Mouse (Mus musculus): Measurements from ENCODE around the gene Dpp6. TPM values are rescaled to one million over a fixed set of nuclear protein-coding genes. Genes with fewer than 3 reads are reported as not detected.

Dpp6 gene
- total RNA-seq, 2 experiments from 2014 or later = 203 to 213 TPM

DNA sequence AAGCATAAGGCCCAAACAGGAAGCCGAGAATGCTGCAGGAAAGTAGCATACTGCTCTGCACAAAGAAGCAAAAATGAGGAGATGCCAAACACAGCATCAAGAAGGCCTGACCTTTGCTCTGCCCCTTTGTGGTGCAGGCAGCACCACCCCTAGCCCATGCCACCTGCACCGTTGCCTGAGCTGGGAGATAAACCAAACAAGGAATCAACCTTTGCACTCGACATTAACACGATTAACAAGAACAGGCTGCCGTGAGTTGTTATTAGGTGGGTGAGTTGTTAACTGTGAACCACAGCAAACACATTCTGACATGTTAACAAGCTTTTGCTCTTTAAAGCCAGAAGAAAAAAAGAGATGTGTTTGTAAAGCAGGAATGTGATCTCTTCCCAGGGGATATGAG, 239.4 kb downstream of the Dpp6 start:
- no peak for DNase-seq (ENCODE audit: low spot score in 2 of 2)

DNA sequence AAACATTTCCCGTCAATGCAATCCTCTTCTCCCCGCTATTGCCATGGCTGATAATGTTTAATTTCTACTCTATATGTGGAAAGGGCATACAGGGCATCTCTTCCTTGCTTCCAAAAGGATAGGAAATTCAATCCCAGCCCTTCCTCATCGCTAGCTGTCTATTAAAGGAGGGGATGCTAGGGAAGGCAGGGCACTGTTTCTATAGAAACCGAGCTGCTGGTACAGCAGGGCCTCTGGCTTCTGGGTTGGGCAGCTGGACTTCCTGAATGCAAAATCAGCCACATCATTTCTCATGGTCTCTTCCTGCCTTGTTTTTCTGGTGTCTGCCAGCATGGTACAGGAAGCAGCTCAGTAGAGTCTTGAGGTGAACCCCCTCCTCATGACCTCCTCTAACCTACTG, 243.1 kb downstream of the Dpp6 start:
- DNase-seq (ENCODE audit: low spot score in 2 of 2) = no peak

DNA sequence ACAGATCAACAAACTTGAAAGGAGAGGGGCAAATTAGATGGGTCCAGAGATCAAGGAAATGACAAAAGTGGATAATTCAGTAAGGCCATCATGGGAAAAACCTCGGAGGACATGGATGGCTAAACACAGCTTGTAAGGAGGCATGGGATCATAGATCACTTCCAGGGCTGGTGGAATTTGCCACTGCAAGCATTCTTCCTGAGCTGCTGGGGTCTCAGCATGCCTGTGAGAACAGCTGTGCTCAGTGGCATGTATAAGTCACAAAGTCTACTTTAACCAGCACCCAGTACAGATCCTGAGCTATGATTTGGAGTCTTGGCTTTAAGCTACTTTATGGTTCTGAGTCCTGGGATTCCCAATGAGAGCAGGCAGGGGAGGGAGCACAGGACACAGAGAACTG, 246.9 kb downstream of the Dpp6 start:
- DNase-seq (ENCODE audit: low spot score in 2 of 2) = no peak

DNA sequence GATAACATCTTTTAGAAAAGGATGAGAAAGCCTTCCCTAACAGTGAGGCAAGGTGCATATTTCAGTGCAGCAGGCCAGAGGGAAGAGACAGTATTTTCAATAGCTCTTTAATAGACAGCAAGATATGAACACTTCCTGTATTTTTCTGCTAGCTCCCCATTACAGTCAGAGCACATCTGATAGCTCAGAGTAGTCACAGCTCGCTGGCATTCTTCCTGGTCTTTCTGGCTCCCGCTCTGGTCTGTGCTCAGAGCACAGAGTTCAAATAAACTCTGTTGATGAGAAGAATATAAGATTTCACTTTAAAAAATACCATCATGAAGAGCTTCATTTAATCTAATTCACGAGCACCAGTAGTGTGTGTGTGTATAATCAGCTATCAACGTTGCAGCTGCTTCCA, 249.8 kb downstream of the Dpp6 start:
- no peak for DNase-seq (ENCODE audit: low spot score in 2 of 2)

DNA sequence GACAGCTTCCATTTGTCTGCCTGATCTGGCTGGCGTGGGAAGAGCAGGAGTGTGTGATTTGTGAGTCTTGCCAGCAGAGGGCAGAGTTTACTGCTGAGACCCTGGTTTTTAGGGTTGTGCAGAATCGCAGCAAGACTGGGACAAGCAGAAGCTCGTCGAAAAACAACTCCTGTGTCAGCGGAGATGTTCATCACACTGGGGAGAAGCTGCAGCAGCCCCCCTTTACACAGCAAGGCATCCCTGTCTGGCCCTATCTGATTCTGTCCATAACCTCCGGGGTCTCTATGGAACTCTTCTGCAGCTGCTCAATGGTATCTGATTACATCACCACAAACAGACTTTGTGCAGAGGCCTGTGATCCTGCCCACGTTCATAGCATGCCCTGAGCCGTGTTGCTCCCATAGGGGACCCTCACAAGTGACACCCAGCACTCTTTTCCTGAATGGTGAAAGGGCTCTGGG, 258.2 kb downstream of the Dpp6 start:
- peak; percentile 81 to 82 for DNase-seq (ENCODE audit: low spot score in 2 of 2)

DNA sequence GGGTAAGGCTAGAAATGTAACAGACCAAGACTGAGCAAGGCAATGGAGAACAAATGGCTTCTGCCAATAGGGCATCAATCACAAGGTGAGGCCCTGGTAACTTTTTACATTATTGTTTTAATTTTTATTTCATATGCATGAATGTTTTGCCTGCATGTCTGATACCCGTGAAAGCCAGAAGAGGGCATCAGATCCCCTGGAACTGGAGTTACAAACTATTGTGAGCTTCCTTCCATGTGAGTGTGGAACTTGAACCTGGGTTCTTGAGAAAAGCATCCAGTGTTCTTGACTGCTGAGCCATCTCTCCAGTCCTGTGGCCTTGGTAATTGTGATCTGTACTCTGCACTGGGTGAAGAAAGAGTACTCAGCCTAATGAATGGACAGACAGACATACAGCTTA, 259.0 kb downstream of the Dpp6 start:
- DNase-seq (ENCODE audit: low spot score in 2 of 2) = no peak

DNA sequence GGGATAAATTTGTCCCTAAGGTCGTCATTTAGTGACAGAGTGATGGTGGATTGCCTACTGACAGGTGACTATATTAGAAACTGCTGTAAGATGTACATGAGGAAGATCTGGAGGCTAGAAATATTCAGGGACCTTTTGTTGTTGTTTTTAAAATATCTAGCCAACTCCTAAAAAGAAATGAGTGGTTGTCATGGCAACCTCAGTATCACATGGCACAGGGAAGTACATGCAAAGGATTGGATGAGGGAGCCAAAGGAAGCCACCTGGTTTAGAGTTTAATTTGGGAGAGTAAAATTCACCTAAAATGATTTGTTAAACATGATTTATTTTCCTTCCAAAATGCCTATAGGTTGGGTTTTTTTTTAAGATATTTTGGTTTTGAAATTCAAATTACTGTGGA, 260.8 kb downstream of the Dpp6 start:
- DNase-seq (ENCODE audit: low spot score in 2 of 2) = no peak

DNA sequence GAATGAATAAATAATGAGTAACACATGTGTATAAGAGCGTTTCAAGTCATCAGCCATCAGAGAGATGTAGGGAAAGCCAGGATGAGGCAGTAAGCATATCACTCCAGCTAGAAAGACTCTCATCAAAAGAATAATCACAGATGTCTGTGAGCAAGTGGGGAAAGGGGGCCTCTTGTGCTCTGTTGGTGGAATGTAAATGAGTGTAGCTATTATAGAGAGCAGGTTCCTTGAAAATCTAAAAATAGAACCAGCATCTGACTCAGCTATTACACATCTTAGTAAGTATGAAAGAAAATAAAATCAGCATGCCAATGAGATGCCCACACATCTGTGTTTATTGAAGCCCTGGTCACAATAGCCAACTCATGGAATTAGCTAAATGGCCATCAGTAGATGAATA, 264.3 kb downstream of the Dpp6 start:
- DNase-seq (ENCODE audit: low spot score in 2 of 2) = no peak

DNA sequence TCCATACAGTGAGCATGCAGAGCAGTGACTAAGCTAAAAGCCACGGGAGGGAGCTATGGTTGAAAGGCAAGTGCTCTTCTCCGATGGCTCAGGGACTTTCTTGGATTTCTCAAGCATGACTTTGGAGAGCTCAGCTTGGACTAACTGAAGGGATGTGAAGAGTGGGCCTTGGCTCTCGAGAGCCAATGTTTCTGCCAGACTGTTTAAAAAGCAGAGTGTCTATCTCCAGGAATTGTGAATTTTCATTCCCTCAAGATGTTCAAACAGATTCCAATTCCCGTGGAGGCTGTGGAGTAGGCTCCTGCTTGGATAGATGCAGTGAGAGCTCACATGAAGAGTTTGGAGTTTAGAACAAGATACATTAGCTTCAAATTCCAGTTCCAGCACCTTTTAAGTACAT, 266.8 kb downstream of the Dpp6 start:
- no peak for DNase-seq (ENCODE audit: low spot score in 2 of 2)

DNA sequence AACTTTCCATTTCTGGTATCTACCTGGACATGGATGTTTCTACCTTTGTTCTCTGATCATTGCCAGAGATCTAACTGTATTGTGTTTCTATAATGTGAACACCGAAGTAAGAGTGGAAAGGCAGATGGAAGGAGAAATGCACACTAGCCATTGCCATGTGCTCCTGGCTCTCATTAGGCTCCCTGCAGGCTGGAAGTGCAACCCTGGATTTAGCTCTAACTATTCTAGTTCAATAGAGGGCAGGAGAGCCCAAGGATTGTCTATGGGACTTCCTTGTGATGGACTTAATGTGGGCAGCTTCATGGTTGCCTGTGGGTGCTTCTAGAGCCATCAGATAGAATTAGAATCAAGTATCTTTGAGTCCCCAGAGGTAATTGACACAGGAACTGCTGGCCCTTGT, 291.2 kb downstream of the Dpp6 start:
- no peak for DNase-seq (ENCODE audit: low spot score in 2 of 2)

DNA sequence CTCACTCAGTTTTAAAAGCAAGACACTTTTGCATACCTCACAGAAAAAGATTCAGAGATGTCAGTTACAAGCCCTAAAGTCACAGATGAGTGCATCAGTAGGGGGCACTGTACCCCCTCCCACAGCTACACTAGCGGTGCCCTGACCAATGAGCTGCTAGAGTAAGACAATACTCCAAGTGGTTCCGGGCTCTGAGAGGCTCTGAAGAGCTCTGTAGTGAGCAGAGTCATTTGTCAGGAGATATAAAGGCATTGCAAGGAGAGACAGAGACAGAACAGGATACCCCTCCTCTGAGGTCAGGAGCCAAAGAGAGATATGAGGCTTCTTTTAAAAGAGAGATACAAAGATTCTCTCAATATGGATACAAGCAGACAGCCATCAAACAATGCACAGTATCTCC, 305.5 kb downstream of the Dpp6 start:
- DNase-seq (ENCODE audit: low spot score in 2 of 2) = no peak

DNA sequence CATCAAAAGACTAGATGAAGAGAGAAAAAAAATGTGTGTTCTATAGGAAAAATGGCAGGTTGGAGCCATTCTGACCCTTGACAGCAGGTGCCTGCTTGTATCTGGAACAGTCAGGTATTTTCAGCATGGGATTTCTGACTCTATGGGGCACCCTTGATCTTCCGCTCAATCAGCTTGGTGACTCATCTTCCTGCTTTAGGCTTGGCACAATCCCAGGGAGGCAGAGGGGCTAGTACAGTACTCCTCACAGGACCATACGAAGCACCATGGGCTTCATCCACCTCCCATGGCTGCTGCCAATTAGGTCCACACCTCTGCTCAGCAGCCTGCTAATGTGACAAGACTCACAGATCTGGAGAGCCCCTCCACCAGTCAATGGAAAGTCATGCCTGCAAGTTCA, 305.9 kb downstream of the Dpp6 start:
- DNase-seq (ENCODE audit: low spot score in 2 of 2) = no peak

DNA sequence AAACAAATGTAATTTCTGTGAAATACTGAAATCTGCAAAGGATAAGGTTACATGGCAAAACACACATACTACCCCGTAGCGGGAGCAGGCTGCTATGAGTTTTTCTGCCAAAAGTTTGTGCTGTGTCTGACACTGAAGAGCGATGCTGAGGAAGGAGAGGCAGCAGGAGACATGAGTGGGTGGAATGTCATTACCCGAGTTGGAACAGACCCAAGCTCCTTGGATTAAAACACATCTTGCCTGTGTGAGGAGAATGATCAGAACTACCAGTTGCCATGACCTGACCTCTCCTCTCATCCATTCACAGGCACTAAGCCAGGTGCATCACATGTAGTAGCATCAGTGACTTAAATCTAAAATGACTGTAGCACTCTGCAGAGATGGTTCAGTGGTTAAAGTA, 309.0 kb downstream of the Dpp6 start:
- peak in 1 of 2 experiments; percentile 23 for DNase-seq (ENCODE audit: low spot score in 2 of 2)

DNA sequence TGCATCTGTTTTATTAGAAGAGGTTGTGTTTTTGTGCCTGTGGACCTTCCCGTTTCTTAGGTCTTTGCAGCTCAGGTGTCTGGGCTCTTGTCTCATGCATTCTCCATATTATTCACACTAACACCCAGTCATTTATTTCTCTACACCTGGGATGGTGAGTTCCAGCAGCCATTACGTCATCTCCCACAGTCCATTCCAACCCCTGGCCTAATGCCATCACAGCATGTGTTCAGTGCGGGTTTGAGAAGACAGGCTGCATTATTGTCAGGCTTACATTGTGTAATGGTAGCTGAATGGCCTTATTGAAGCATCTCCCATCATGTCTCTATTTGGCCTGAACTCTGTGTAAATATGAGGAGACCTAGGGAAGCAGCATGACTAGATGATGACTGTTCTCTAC, 316.2 kb downstream of the Dpp6 start:
- DNase-seq (ENCODE audit: low spot score in 2 of 2) = peak; percentile 20 to 46

DNA sequence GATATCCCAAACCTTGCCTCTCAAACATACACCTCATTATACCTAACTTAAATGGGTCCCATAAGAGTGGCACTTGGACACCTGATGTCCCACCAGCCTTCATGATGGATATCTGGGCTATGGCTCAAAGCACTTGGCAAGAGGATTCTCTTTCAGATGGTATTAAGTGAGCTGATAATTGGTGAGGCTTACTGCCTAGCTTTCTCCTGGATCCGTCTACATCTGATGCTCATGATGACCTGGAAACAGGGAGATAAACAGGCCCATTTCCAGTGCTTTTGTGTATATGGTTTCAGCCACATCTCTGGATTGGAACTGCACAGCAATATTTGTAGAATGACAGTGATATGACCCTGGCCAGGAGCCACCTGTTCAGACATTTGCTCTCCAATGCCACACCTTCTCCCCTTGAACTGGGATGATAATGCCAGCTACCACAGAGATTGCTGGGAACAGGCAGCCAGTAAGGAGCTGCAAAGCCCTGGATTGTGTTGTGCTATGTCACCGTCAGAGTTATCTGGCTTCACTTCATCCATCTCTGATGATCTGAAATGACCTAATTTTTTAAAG, 317.5 kb downstream of the Dpp6 start:
- DNase-seq (ENCODE audit: low spot score in 2 of 2) = no peak

DNA sequence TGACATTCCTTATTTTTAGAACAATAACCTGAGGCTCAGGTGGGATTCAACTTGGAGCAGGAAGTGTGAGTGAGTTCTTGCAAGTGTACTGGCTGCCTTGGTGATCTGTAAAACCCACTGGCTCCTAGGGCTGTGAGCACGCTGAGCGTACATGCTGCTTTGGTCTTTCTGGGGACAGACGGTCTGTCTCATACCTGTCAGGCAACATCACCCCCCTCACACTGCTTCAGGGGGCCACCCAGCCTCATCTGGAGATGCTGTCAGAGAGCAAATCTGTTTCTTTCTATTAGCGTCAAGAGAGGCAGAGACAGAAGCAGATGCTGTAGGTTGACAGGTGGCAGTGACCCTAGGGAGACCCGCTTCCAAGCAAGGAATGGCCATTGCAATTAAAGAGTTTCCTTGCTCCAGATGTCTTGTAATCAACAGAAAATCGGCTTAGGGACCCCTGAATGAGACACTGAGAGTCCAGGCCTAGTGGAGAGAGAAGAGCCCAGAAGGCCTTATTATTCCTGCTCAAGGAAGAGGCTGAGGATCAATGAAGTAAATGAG, 330.5 kb downstream of the Dpp6 start:
- DNase-seq (ENCODE audit: low spot score in 2 of 2) = no peak

DNA sequence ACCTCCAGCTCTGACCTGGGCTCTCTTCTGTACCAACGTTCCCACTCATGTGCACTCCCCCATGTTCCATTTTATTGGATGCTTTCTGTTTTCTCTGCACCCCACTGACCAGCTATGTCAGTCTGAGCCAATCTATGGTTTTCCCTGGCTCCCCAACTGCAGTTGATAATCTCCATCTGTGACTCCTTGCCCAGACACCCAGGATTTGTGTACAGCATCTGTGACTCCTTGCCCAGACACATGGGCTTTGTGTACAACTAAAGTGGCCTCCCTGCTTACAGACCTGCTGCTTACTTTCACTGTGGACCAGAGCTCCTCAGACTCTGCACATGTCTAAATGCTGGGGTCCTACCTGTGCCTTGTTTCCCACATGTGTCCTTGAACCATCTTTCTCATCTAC, 334.0 kb downstream of the Dpp6 start:
- DNase-seq (ENCODE audit: low spot score in 2 of 2) = no peak

DNA sequence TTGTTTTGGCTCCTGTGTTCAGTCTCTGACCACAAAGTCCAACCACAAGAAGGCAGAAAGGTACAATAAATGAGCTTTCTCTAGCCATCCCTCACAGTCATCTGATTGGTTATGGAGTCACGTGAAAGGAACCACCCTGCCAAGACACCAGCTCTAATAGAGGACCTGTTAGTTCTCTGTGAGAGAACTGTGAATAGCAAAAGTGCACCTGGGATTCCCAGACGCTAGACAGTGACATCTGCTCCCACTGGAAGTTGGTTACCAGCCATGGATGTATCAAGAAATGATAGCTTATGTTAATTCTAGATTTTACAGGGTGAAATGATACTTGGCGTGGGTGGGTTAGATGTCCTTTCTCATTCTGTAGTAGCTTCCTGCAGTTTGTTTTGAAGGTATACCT, 338.7 kb downstream of the Dpp6 start:
- DNase-seq (ENCODE audit: low spot score in 2 of 2) = no peak

DNA sequence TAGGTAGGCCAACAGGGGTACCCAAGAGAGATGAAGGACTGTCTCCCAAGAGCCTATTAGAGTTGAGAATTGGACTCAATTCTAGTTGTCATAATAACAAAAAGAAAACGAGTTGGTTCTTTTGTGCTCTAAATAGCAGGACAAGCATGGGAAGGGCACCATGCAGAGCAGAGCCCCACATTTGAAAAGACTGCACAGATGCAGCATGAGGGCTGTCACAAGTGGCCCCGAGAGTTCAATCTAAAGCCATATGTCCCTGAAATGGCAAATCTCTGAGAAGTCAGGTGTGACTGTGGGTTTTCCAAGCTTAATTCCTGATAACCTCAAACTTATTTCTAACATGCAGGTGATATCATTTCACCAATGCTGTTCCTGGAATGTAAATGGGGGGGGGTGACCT, 339.4 kb downstream of the Dpp6 start:
- DNase-seq (ENCODE audit: low spot score in 2 of 2) = no peak

DNA sequence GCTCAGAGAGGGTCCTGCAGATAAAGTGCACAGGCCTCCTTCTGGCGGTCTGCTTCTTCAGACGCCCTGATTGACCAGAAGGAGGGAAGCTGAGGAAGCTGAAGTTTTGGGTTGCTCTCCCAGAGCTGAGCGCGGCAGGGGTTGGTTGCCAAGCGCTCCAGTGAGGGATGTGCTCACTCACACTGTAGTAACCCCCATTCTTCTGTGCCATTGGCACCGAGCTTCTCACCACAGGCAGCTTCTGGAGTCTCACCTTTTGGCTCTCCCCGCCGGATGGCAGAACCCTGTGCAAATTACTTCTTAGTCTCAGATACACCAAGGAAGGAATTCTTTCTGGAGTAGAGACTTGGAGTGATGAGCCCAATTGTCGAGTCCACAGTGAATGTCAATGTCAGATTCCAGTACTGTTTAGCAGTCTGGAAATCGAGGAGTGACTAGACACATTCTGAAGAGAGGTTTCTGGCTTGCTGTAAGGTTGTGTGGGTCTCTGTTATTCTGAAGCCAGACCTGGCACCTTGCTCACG, 344.2 kb downstream of the Dpp6 start:
- no peak for DNase-seq (ENCODE audit: low spot score in 2 of 2)

DNA sequence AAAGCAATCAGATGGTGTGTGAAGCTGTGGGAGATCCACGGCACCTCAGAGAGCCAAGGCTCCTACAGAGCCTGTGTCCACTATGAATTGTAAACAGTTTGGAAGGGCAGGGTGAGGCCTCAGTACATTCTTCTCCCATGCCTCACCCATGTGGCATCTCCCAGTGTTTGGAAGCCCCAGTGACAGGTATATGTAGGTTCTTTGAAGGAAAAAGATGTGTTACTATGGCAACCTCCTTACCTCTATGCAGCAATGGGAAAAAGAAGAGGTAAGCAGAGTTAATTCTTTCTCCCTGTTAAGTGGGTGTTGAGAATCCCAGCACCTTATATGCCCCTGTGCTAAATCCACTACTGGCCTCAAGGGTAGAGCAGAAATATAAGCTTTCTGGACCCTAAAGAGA, 351.5 kb downstream of the Dpp6 start:
- DNase-seq (ENCODE audit: low spot score in 2 of 2) = no peak

DNA sequence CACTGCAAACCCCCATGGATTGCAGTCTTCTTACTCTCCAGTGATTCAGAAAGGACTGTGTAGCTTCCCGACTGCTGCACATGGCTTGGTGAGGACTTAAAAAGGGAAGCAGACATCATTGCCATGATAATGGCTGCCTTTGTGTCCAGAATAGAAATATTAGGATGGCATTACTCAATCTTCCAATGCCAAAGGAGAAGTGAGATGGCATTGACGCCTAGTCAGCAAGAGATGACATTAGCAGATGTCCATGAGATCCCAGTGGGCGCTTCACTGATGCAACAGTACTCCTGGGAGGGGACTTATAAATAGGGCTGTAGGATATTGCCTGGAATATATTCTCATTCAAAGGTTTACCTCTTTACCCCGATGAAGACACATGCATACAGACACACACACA, 368.0 kb downstream of the Dpp6 start:
- no peak for DNase-seq (ENCODE audit: low spot score in 2 of 2)

DNA sequence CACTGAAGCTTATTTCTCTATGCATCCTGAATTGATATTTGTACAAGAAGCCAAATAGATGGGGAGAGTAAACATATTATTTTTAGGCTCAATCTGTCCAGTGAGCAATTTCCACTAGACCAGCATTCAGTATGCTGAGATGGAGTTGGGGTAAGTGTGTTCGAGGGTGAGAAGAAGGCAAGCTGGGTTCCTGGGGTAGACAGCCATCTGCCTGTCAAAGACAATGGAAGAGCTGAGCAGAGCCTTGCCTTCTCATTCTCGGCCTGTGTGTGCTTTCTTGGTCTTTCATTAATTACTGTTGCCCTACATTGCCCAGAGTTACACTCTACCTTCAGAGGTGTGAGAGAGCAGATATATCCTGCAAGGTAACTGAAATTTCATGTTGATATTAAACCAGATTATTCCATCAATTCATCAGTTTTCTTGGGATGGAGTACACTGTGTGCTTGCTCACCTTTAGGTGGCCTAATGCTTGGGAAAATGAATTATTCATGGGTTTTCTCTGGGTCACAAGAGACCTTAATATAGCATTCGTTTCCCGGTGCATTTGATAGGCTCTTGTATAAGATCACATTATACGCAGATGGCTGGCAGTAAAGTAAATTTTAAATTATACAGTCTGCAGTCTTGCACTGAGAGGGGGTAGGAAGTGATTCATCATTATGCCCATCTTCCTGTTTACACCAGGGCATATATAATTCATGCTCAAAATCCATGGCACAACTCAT, 374.4 kb downstream of the Dpp6 start:
- DNase-seq (ENCODE audit: low spot score in 2 of 2) = no peak

All from layer of hippocampus, postnatal 10 days (tissue).